9 mouse cellular contexts compared by ENCODE assay signal in the genomic region with DNA sequence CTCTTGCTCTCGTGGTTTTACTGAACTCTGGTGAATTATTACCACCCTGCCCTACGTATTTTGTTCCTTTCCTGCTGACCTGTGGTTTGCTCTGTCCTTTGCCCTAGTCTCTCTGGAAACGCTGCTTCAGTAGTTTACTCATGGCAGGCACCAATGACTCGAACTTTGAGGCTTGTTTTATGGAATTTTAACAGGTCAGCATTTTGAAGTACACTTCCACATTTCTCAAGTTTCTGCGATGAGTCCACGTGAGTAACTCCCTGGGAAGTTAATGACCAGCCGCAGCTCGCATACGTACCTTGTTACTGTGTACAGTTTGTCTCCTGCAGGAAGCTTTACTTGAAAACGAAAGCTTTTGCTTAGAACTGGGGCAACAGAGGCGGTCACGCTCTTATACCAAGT. TPM values are rescaled to one million over a fixed set of nuclear protein-coding genes. Genes with fewer than 3 reads are reported as not detected.
DNase-seq lines count a peak whose midpoint lies in the region; ATAC-seq and TF ChIP-seq lines count a peak whose summit lies in the region.
"Had no signal": no experiment of that assay in that cellular context is flagged by ENCODE, and none has a peak within 500 bp of the region (broad histone marks: within the 10 kb centered on the region; RNA-seq: fewer than 3 reads in every experiment).

No protein-coding gene starts in this region.

- no peaks in the 10 kb centered on the region for H3K9me3 ChIP-seq in MEL (replicated peaks; ENCODE audit: insufficient read depth, low read length)
- H3K9me3 ChIP-seq in lung, embryonic 14.5 days (ENCODE audit: low read depth, low read length) = no peaks in the 10 kb centered on the region

- H3K27ac ChIP-seq in MEL (ENCODE audit: control insufficient read depth, low read depth, low read length) = no peak overlapping the region
- H3K27ac ChIP-seq in lung, embryonic 14.5 days (ENCODE audit: low read depth) = no peak overlapping the region
- H3K27ac ChIP-seq in cerebellum, adult 2 months (ENCODE audit: insufficient read depth, low read length) = no peak overlapping the region

- no peaks in the 10 kb centered on the region for H3K79me2 ChIP-seq in MEL (ENCODE audit: control insufficient read depth, insufficient read depth, low read length, poor library complexity)

- peaks cover 2 to 3% of the 10 kb centered on the region in 2 experiments; a peak in 3 of 4 replicates for H3K27me3 ChIP-seq in MEL (ENCODE audit: control insufficient read depth in 1 of 2, insufficient read depth in 2 of 2, low read length in 2 of 2)
- H3K27me3 ChIP-seq in lung, embryonic 14.5 days (ENCODE audit: insufficient read depth, low read length) = no peaks in the 10 kb centered on the region
- H3K27me3 ChIP-seq in cerebellum, adult 2 months (ENCODE audit: control insufficient read depth, insufficient read depth, low read length) = no peaks in the 10 kb centered on the region

- 0 out of 4 replicates have a peak, but pooled peaks cover 0 to 2% of the 10 kb centered on the region in 2 experiments for H3K4me1 ChIP-seq in MEL (ENCODE audit: control insufficient read depth in 1 of 2, insufficient read depth in 2 of 2, low read length in 2 of 2)
- no peaks in the 10 kb centered on the region for H3K4me1 ChIP-seq in lung, embryonic 14.5 days (ENCODE audit: insufficient read depth)
- no peaks in the 10 kb centered on the region for H3K4me1 ChIP-seq in cerebellum, adult 2 months (ENCODE audit: control insufficient read depth, insufficient read depth, low read length)

- H3K36me3 ChIP-seq in MEL (ENCODE audit: control insufficient read depth in 1 of 2, insufficient read depth in 2 of 2, low read length in 2 of 2) = no peaks in the 10 kb centered on the region; a peak in 1 of 4 replicates
- H3K36me3 ChIP-seq in lung, embryonic 14.5 days (ENCODE audit: insufficient read depth) = no peaks in the 10 kb centered on the region

- peak; percentile 37 to 81 for DNase-seq in adrenal gland, adult (ENCODE audit: inconsistent age in 2 of 2, low spot score in 1 of 2)
- DNase-seq in adrenal gland, postnatal 4 days (ENCODE audit: low spot score in 2 of 2) = no peak
- DNase-seq in MEL (ENCODE audit: low read depth, low spot score) = peak; percentile 11
- peak; percentile 87 to 92 for DNase-seq in kidney, adult 8-10 months
- DNase-seq in lung, embryonic 14.5 days = peak; percentile 21
- no peak for DNase-seq in cerebellum, adult 2 months
- DNase-seq in cerebellum, adult 11 months = no peak
- no peak for DNase-seq in right cerebral cortex, adult 18-20 months

- H3K9ac ChIP-seq in MEL (ENCODE audit: control insufficient read depth, low read depth, low read length, poor library complexity, severe bottlenecking) = no peak overlapping the region
- no peak overlapping the region for H3K9ac ChIP-seq in lung, embryonic 14.5 days

- TF ChIP-seq RAD21 in MEL (IDR thresholded peaks at IDR 0.05; ENCODE audit: low read depth, low read length) = no peak

- no peak for TF ChIP-seq POLR2A in MEL (IDR thresholded peaks at IDR 0.05; ENCODE audit: control insufficient read depth in 1 of 2, insufficient read depth in 1 of 2, low read depth in 1 of 2, low read length in 2 of 2, poor library complexity in 1 of 2)
- no peak for TF ChIP-seq POLR2A in cerebellum, adult 2 months (IDR thresholded peaks at IDR 0.05; ENCODE audit: borderline replicate concordance, insufficient read depth, low read length)

- TF ChIP-seq EP300 in MEL (IDR thresholded peaks at IDR 0.05; ENCODE audit: low read depth in 1 of 2, low read length in 2 of 2) = no peak

- no peak overlapping the region for H3K4me2 ChIP-seq in lung, embryonic 14.5 days

- no peak for TF ChIP-seq CTCF in MEL (IDR thresholded peaks at IDR 0.05 in 2 of 3, conservative IDR thresholded peaks at IDR 0.05 in 1 of 3; ENCODE audit: control insufficient read depth in 1 of 3, insufficient read depth in 1 of 3, low read depth in 2 of 3, low read length in 3 of 3, poor library complexity in 1 of 3, severe bottlenecking in 1 of 3)
- TF ChIP-seq CTCF in lung, embryonic 14.5 days (IDR thresholded peaks at IDR 0.05; ENCODE audit: low read depth) = no peak
- TF ChIP-seq CTCF in cerebellum, adult 2 months (IDR thresholded peaks at IDR 0.05; ENCODE audit: borderline replicate concordance, insufficient read depth, low read depth, low read length) = no peak

- ATAC-seq in lung, embryonic 14.5 days (ENCODE audit: insufficient read depth) = no peak

- no peak overlapping the region for H3K4me3 ChIP-seq in MEL (ENCODE audit: control insufficient read depth in 1 of 2, insufficient read depth in 1 of 2, low read depth in 2 of 2, low read length in 2 of 2)
- no peak overlapping the region for H3K4me3 ChIP-seq in lung, embryonic 14.5 days (ENCODE audit: low read depth, low read length)
- no peak overlapping the region for H3K4me3 ChIP-seq in cerebellum, adult 2 months (replicated peaks; ENCODE audit: insufficient read depth, low read depth, low read length)

- 34% methylated on average over 12 of the region's 12 CpGs for WGBS in lung, embryonic 14.5 days
- WGBS in cerebellum, adult 2 months = 52% methylated on average over 12 of the region's 12 CpGs

TF ChIP-seq in MEL, 35 proteins besides CTCF, POLR2A, EP300 and RAD21:
- TF ChIP-seq TCF12 (IDR thresholded peaks at IDR 0.05; ENCODE audit: low read depth, low read length) (no peak), SMC3 (IDR thresholded peaks at IDR 0.05; ENCODE audit: low read depth, low read length) (no peak), ZNF384 (IDR thresholded peaks at IDR 0.05; ENCODE audit: low read depth, low read length) (no peak), SIN3A (IDR thresholded peaks at IDR 0.05; ENCODE audit: low read length) (no peak), ZMIZ1 (IDR thresholded peaks at IDR 0.05; ENCODE audit: low read depth, low read length) (no peak), JUND (IDR thresholded peaks at IDR 0.05; ENCODE audit: low read depth, low read length) (no peak), TAL1 (IDR thresholded peaks at IDR 0.05; ENCODE audit: low read length) (no peak), ELF1 (IDR thresholded peaks at IDR 0.05; ENCODE audit: low read depth, low read length) (no peak), CHD1 (IDR thresholded peaks at IDR 0.05; ENCODE audit: low read depth, low read length) (no peak), MYC (IDR thresholded peaks at IDR 0.05; ENCODE audit: low read depth, low read length) (no peak), ZC3H11A (IDR thresholded peaks at IDR 0.05; ENCODE audit: low read depth, low read length) (no peak), MAZ (IDR thresholded peaks at IDR 0.05; ENCODE audit: low read depth, low read length) (no peak), MEF2A (IDR thresholded peaks at IDR 0.05; ENCODE audit: extremely low read depth, insufficient replicate concordance, low read depth, low read length, poor library complexity, severe bottlenecking) (no peak), BHLHE40 (IDR thresholded peaks at IDR 0.05; ENCODE audit: borderline replicate concordance, low read depth, low read length) (no peak), ZKSCAN1 (IDR thresholded peaks at IDR 0.05; ENCODE audit: low read depth, low read length) (no peak), RCOR1 (IDR thresholded peaks at IDR 0.05; ENCODE audit: low read depth, low read length) (no peak)

RNA-seq across cellular contexts. Expression of a gene that starts 2.9 kb away (rescaled TPM):
- 10 to 100 TPM in 1 of 2 experiments, 1 to 10 TPM in 1; 7.7 to 12.0 TPM for total RNA-seq in adrenal gland, postnatal 4 days (2021)
- total RNA-seq in MEL (2012; rRNA removed) = 1.3 TPM in 2 replicates
- polyA plus RNA-seq in MEL (2012; ENCODE audit: insufficient read depth in 1 of 2, insufficient read length in 2 of 2, low read depth in 1 of 2, low replicate concordance in 2 of 2, missing spikeins in 1 of 2) = under 1 TPM in 1 of 2 experiments, not detected in 1; 0.28 TPM
- polyA plus RNA-seq in lung, embryonic 14.5 days (2014; fragmentation: Nextera tagmentation; extraction: Ambion mirVana) = 0.50 and 0.70 TPM in 2 replicates
- 44.8 and 57.9 TPM in 2 replicates for polyA plus RNA-seq in cerebellum, adult 2 months (2012; rRNA removed)

RNA-seq across cellular contexts. Expression of a gene that starts 3.1 kb away (rescaled TPM):
- not detected for total RNA-seq in adrenal gland, postnatal 4 days (2021)
- total RNA-seq in MEL (2012; rRNA removed) = not detected in 2 replicates
- polyA plus RNA-seq in MEL (2012; ENCODE audit: insufficient read depth in 1 of 2, insufficient read length in 2 of 2, low read depth in 1 of 2, low replicate concordance in 2 of 2, missing spikeins in 1 of 2) = not detected
- not detected in 2 replicates for polyA plus RNA-seq in lung, embryonic 14.5 days (2014; fragmentation: Nextera tagmentation; extraction: Ambion mirVana)
- not detected in 2 replicates for polyA plus RNA-seq in cerebellum, adult 2 months (2012; rRNA removed)
- polyA plus RNA-seq: hindbrain, embryonic 11.5 days had no signal

RNA-seq across cellular contexts. Expression of a gene that starts 3.1 kb away (rescaled TPM):
- under 1 TPM; 0.22 to 0.56 TPM for total RNA-seq in adrenal gland, postnatal 4 days (2021)
- not detected in 2 replicates for total RNA-seq in MEL (2012; rRNA removed)
- polyA plus RNA-seq in MEL (2012; ENCODE audit: insufficient read depth in 1 of 2, insufficient read length in 2 of 2, low read depth in 1 of 2, low replicate concordance in 2 of 2, missing spikeins in 1 of 2) = not detected
- not detected in 2 replicates for polyA plus RNA-seq in lung, embryonic 14.5 days (2014; fragmentation: Nextera tagmentation; extraction: Ambion mirVana)
- 0.08 and 0.22 TPM in 2 replicates for polyA plus RNA-seq in cerebellum, adult 2 months (2012; rRNA removed)
- polyA plus RNA-seq: hindbrain, embryonic 11.5 days had no signal

RNA-seq across cellular contexts. Expression of a gene that starts 24.1 kb away (rescaled TPM):
- total RNA-seq in adrenal gland, postnatal 4 days (2021) = not detected
- not detected in 2 replicates for total RNA-seq in MEL (2012; rRNA removed)
- not detected for polyA plus RNA-seq in MEL (2012; ENCODE audit: insufficient read depth in 1 of 2, insufficient read length in 2 of 2, low read depth in 1 of 2, low replicate concordance in 2 of 2, missing spikeins in 1 of 2)
- not detected in 2 replicates for polyA plus RNA-seq in lung, embryonic 14.5 days (2014; fragmentation: Nextera tagmentation; extraction: Ambion mirVana)
- not detected in 2 replicates for polyA plus RNA-seq in cerebellum, adult 2 months (2012; rRNA removed)
- polyA plus RNA-seq: hindbrain, embryonic 11.5 days had no signal

RNA-seq across cellular contexts. Expression of a gene that starts 44.6 kb away (rescaled TPM):
- not detected for total RNA-seq in adrenal gland, postnatal 4 days (2021)
- 0.08 TPM in 1 of 2 replicates, not detected in the other for total RNA-seq in MEL (2012; rRNA removed)
- not detected for polyA plus RNA-seq in MEL (2012; ENCODE audit: insufficient read depth in 1 of 2, insufficient read length in 2 of 2, low read depth in 1 of 2, low replicate concordance in 2 of 2, missing spikeins in 1 of 2)
- polyA plus RNA-seq in lung, embryonic 14.5 days (2014; fragmentation: Nextera tagmentation; extraction: Ambion mirVana) = not detected in 2 replicates
- polyA plus RNA-seq in cerebellum, adult 2 months (2012; rRNA removed) = not detected in 2 replicates
- polyA plus RNA-seq: hindbrain, embryonic 11.5 days had no signal

Comparison
In these comparisons a context has a peak if more than half of its experiments do, and no peak if none do; other contexts are left out.
1. DNase-seq: peak in adrenal gland, adult (2 of 2), MEL (single experiment), kidney, adult 8-10 months (2 of 2) and lung, embryonic 14.5 days (single experiment); none in adrenal gland, postnatal 4 days (0 of 2), cerebellum, adult 2 months (0 of 2), cerebellum, adult 11 months (single experiment) and right cerebral cortex, adult 18-20 months (single experiment).
2. RNA of a gene that starts 2.9 kb away (polyA plus RNA-seq): 44.8 to 57.9 TPM in cerebellum, adult 2 months; 0.50 to 0.70 TPM in lung, embryonic 14.5 days and 0.28 TPM in MEL; every median in the first group is over 10 times any median in the second.